Mouse (Mus musculus) kidney, postnatal 4 days (tissue): Measurements from ENCODE around the gene Styxl1.

Experiments
- DNase-seq, 2 experiments: peaks; one replicate each; pipeline ENCODE4 v3.0.0; 2021; ENCODE audit warnings: mixed read lengths in 2 of 2

Styxl1 gene

DNA sequence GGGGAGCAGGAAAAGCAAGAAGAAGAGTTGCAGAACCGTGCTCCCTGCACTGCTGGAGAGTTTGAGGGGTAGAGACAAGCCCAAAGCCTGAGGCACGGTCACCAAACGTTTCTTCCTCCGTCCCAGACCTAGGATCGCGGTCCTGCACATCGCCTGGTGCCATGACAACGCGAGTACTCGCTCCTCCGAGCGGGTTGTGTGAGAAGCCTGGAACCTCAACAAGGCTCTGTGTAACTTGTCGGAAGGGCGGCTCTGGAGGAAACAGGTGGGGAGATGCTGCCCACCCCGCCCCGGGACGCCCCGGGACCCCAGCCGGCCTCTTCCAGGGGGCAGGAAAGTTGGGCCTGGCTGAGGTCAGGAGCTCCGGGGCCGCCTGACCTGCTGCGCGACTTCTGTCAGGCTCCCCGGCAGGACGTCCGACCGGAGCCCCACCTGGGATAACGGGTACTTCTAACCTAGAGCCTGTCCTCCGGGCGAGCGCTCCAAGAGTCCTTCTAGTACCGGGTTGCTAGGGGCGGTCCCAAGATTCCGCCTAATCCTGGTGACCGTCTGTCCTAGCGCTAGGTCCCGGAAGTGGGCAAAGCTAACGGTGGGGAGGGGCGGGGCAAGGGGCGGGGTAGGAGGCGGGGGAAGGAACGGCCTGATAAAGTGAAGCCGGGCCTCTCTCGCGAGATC lies at the start of gene Styxl1:
Gene Styxl1, minus strand, starts transcription at position 590 of the 675 bp plus-strand sequence.
- peak; percentile 54 to 72 for DNase-seq

DNA sequence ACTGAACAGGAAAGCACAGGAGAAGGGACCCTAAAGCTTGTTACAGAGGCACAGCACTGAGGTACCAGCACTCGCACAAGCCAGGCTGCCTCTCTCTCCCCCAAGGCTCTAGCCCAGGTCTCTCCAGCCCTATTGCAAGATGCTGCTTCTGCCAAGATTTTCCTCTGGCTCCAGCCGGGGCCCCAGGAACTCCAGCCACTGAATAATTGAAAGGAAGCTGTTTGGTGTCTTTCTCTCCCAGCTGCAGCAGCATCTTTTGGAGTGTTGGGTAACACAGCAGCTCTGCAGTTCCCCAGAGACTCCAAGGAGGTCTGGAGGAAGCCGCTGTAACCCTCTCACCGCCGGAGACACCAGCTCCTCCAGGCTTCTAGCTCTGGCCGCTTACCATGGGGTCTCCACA lies 48.0 kb upstream of the Styxl1 start:
- DNase-seq: no peak

DNA sequence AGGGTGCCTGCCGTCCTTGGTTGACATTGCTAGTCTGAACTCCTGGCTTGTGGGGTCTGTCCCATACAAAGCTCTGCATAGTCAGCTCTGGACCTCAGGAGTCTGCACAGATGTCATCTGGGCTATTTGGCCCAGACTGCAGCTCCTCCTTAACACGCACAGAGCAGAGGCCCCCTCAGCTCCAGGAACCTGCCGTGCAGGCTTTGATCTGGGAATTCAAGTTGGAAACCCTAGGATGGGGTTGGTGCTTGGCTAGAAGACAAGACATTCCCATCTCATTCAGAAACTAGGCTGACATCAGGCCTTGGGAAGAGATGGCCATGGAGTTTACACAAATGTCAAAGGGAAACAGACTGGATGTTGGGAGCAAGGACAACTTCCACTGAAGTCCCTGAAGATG lies 46.3 kb upstream of the Styxl1 start:
- DNase-seq: no peak

- no peak for DNase-seq
These were observed 44.2 kb upstream of the Styxl1 start for GRCm38 (mm10) chr5:135822316-135822944.

GRCm38 (mm10) chr5:135818491-135818890 lies 40.3 kb upstream of the Styxl1 start:
- no peak for DNase-seq

DNA sequence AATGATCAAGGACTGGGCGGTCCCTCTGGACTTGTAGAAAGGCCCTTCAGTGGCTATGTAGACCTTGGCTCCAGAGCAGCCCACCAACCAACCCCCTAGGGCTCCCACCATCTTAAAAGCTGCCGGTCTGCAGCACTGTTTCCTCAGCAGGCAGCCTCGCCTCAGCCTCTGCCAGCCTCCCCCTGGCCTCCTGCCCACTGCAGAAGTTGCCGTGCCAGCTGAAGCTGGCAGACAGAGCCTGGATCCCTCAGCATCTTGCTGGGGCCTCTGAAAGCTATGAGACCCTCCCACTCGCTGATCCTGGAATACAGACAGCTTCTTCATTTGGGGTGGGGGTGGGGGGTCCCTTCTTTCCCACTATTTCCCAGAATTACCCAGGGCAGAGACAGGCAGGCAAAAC lies 34.8 kb upstream of the Styxl1 start:
- DNase-seq: no peak

DNA sequence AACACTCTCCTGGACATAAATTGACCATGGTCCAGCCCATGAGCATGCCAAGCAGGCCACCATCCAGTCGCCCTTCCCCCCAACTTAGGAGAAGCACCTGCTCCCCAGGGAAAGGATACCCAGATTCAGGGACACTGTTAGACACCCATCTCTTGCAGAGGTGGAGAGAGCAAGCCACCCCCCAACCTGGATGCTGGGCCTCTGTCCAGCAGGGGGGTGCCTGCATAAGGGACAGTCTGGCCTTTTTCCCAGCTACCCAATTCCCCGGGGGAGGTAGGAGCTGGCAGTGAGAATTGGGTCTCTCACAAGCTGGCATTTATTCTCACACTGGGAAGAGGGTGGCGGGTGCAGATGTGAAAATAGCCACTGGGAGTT lies 29.1 kb upstream of the Styxl1 start:
- DNase-seq: no peak

DNA sequence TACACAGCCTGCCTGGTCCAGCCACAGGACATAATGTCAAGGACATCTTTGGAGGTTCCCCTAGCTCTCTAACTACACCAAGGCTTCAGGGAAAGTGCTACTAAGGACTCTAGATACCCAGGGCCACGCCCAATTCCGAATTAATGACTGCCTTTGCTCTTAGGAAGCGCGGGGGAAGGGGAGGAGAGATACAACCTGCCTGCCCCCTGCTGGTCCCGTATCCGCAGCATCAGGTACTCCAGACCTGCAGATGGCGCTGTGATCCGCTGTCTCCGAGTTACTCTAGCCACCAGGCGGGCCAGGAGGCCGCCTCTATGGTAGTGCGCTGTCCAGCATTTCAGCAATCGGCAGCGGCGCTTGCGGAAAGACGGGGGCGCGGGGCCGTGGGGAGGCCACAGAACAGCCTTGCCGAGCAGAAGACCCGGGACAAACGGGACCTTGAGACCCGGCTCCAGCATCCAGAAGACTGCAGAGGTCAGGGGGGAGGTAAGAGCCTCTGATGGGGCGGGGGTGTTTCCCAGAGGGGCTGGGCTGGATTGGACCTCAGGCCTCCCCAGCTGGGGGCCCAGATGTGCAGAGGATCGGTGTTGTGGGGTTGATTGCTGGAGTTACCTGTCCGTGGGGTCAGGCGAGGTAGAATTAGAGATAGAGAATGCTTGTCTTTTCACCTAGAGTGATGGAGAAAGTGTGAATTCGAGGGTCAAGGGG lies 28.5 kb upstream of the Styxl1 start, which contains the start of gene Srrm3:
Gene Srrm3, plus strand, starts transcription at position 336 of the 708 bp plus-strand sequence.
- peak; percentile 96 to 97 for DNase-seq

- DNase-seq: no peak
These were observed 26.6 kb upstream of the Styxl1 start for GRCm38 (mm10) chr5:135804735-135805134.

- DNase-seq: no peak
These were observed 25.5 kb upstream of the Styxl1 start for GRCm38 (mm10) chr5:135803676-135804075.

GRCm38 (mm10) chr5:135803135-135803534 lies 24.9 kb upstream of the Styxl1 start:
- DNase-seq: no peak

DNA sequence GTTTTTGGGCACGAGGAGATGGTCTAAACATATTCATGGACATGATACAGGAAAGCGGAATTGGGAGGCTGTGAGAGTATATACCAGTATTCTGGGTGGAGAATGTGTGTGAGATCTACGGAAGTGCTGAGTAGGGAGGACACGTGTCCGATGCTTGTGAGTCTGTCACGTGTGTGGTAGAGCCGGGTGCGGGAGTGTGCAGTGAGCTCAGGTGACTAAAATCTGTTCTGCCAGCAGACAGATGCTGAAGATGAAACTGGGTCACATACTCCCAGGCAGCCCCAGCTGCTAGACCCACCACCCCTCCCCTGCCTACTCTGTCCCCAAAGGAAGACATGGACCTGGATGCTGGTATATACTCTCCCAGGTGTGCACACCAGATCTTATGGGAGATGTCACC lies 24.5 kb upstream of the Styxl1 start:
- DNase-seq: no peak

DNA sequence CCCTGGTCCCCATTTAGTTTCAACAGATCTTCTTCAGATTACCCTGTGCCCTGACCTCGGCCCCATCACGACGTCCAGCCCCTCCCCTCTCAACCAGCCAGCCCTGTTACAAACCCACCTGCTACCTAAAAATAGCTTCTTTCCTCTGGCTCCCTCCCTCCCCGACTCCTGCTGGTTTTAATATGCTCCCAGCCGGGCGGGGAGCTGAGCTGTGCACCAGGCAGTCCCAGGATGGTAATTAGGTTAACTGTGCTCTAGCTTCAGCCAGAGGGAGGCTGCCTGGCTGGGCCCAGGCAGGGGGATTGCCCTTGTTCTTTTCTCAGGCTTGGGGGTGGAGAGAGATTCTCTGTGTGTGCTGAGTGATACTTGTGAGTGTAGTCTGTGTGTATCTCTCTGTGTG lies 22.7 kb upstream of the Styxl1 start:
- DNase-seq: no peak

DNA sequence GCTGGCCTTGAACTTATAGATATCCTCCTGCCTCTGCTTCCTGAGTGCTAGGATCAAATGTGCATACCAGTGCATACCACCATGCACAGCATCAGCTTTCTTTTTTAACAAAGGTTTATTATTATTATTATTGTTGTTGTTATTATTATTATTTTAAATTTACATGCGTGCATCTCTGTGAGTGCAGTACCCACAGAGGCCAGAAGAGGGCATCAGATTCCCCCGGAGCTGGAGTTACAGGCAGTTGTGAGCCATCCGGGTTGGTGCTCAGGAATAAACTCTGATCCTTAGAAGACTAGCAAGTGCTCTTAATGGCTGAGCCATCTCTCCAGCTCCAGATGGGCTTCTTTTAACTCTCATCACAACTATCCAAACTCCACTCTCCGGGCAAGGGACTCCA lies 21.6 kb upstream of the Styxl1 start:
- DNase-seq: peak; percentile 36 to 43

GRCm38 (mm10) chr5:135794859-135795181 lies 16.6 kb upstream of the Styxl1 start:
- no peak for DNase-seq

DNA sequence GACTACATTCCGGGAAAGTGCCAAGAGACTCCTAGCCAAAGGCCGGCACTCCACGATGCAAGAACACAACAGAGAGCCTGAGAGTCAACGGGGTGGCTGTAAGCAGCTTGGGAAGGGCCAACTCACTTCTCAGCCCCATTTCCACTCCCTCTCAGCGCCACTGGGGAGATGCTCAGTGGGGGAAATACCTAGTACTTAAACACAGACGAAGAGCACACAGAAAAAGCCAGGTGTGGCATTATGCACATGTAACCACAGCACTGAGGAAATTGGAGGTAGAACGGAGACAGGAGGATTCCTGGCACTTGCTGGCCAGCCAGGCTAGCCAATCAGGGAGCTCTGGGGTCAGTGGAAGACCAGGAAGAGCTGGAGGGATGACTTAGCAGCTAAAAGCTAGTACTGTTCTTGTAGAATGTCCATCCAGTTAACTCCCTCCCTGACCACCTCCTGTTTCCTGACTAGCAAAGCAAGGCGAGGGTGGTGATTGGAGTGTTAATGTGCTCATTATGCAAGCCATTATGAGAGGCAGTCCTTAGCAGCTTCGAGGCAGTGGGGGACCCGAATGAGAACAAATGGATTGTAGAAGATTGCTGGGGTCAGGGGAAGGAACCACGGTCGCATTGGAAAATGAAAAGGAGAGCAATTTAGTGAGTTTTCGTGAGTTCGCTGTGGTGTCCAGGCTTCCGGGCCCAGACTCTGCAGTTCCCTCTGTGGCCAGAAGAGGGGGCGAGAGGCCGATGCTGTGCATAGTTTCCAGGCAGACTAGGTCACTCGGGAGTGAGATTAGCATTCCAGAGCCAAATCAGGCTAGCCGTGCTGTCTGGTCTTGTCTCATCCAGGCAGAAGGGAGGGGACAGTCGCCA lies 16.0 kb upstream of the Styxl1 start:
- peak; percentile 93 for DNase-seq

DNA sequence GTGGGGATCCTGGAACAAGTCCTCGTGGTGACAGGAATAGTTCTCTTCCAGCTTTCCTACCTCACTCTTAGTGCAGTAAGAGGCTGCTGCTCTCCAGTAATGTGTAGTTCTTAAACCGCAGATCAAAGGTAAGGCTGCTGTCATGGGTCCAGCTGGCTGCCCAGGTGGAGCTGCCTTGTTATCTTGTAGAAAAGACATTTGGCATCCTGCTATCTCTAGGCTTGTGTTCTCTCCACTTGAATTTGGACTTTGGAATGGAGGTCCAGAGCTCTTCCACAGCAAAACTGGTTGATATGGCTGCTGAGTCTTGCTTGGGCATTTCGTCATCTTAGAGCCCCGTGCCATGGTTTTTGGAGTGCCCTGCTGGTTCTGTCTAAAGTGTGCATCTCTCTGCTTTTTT lies 4.7 kb upstream of the Styxl1 start:
- no peak for DNase-seq

DNA sequence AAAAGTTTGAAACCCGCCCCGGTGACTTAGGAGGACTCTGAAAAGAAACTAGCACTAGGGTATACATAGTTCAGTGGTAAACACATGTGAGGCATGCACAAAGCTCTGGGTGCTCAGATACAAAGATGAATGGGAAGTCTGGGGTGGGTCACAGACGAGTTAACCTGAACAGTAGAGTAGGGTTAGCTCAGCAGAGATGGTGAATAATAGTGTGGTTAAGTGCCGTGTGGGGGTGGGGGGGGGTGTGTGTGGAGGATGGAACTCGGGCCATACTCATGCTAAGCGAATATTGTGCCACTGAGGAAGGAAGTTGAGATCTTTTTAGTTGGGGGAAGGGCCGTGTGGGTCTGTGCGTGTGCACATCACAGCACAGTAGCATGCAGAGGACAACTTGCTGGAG lies 2.1 kb upstream of the Styxl1 start:
- DNase-seq: no peak

- DNase-seq: peak; percentile 100
These were observed 573 bp upstream of the Styxl1 start, which contains the start of gene Mdh2 for GRCm38 (mm10) chr5:135778471-135779445. Gene Mdh2, plus strand, starts transcription at chr5:135778480.

DNA sequence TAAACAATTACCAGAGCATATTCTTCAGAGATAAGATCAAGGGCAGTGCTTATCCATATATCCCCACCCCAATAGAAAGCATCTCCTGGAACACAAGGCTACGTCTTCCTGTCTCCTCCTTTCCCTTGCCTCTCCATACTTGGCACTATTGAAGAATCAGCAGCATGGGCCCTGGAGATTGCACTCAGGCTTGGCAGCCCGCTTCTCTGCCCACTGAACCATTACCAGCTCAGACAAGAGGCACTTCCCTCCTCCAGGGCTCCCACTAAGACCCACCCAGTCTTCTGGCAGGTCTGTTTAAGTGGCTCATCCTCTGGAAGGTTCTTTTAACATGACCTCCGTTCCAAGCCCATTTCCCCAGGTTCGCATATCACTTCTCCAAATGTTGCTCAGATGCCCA lies 1.6 kb downstream of the Styxl1 start:
- DNase-seq: peak; percentile 29 to 53

- DNase-seq: no peak
These were observed 5.7 kb downstream of the Styxl1 start for GRCm38 (mm10) chr5:135772519-135772918.

GRCm38 (mm10) chr5:135764971-135765370 lies 13.2 kb downstream of the Styxl1 start:
- no peak for DNase-seq
